Mouse (Mus musculus): ENCODE measurements at regions not wholly inside any gene's neighbourhood (a gene's known extent, or its start where the extent isn't known, plus 50 kb on each side); places are given as distances from the start of the nearest gene placed in this dataset.

GRCm38 (mm10) chr11:104038271-104038800 lies 71.8 kb downstream of the Arf2 start:
- no peak for DNase-seq
- intact Hi-C loops (cut with DNase I), result no loop called here

GRCm38 (mm10) chr11:104045216-104045615 lies 78.7 kb downstream of the Arf2 start:
- intact Hi-C loops (cut with DNase I), result no loop called here
- DNase-seq, result no peak

GRCm38 (mm10) chr11:104051986-104052385 lies 80.7 kb upstream of the Crhr1 start:
- no peak for DNase-seq
- intact Hi-C loops (cut with DNase I), result no loop called here

- intact Hi-C loops (cut with DNase I), result no loop called here
- peak in 1 of 2 experiments; percentile 11 for DNase-seq
These were observed 79.4 kb upstream of the Crhr1 start for GRCm38 (mm10) chr11:104053242-104053641.

- intact Hi-C loops (cut with DNase I), result no loop called here
- DNase-seq, result no peak
These were observed 76.7 kb upstream of the Crhr1 start for GRCm38 (mm10) chr11:104055941-104056340.

GRCm38 (mm10) chr11:104057046-104057445 lies 75.6 kb upstream of the Crhr1 start:
- no peak for DNase-seq

GRCm38 (mm10) chr11:104058600-104058999 lies 74.1 kb upstream of the Crhr1 start:
- intact Hi-C loops (cut with DNase I), result no loop called here
- DNase-seq, result no peak

More at GRCm38 (mm10) chr11:104057046-104057445, 75.6 kb upstream of the Crhr1 start:
- intact Hi-C loops (cut with DNase I), result no loop called here

GRCm38 (mm10) chr11:104059085-104059484 lies 73.6 kb upstream of the Crhr1 start:
- intact Hi-C loops (cut with DNase I), result no loop called here

GRCm38 (mm10) chr11:104061361-104061760 lies 71.3 kb upstream of the Crhr1 start:
- intact Hi-C loops (cut with DNase I), result no loop called here
- no peak for DNase-seq

More at GRCm38 (mm10) chr11:104059085-104059484, 73.6 kb upstream of the Crhr1 start:
- no peak for DNase-seq

GRCm38 (mm10) chr11:104065181-104065580 lies 67.5 kb upstream of the Crhr1 start:
- no peak for DNase-seq
- intact Hi-C loops (cut with DNase I), result no loop called here

- no peak for DNase-seq
- intact Hi-C loops (cut with DNase I), result no loop called here
These were observed 60.0 kb upstream of the Crhr1 start for GRCm38 (mm10) chr11:104072591-104073183.

- intact Hi-C loops (cut with DNase I), result no loop called here
- no peak for DNase-seq
These were observed 57.9 kb upstream of the Crhr1 start for GRCm38 (mm10) chr11:104074763-104075162.

- DNase-seq, result no peak
- intact Hi-C loops (cut with DNase I), result no loop called here
These were observed 57.3 kb upstream of the Crhr1 start for GRCm38 (mm10) chr11:104075394-104075793.

GRCm38 (mm10) chr11:104082083-104082482 lies 50.6 kb upstream of the Crhr1 start:
- intact Hi-C loops (cut with DNase I), result no loop called here
- no peak for DNase-seq

All from heart, postnatal 36 days (tissue).